Mouse (Mus musculus) cortical plate, adult 2 months (tissue): ENCODE data around the gene Mapkbp1.
A peak's percentile ranks its signal among the peaks of the same experiment; 100 is the strongest.

ENCODE experiments used
- CTCF ChIP-seq: fragments of 200-500 bp; IDR thresholded peaks from 2 replicates; pipeline ENCODE4 v1.5.1; 2011; ENCODE audit warnings: mild to moderate bottlenecking, control low read depth, low read length; ENCODE audit not compliant: insufficient read depth; ENCODE audit errors: extremely low read depth
- POLR2A ChIP-seq: fragments of 200-500 bp; IDR thresholded peaks from 2 replicates; pipeline ENCODE4 v1.6.1; 2011; ENCODE audit warnings: mild to moderate bottlenecking, low read length, control low read depth; ENCODE audit not compliant: insufficient read depth; ENCODE audit errors: extremely low read depth

DNA sequence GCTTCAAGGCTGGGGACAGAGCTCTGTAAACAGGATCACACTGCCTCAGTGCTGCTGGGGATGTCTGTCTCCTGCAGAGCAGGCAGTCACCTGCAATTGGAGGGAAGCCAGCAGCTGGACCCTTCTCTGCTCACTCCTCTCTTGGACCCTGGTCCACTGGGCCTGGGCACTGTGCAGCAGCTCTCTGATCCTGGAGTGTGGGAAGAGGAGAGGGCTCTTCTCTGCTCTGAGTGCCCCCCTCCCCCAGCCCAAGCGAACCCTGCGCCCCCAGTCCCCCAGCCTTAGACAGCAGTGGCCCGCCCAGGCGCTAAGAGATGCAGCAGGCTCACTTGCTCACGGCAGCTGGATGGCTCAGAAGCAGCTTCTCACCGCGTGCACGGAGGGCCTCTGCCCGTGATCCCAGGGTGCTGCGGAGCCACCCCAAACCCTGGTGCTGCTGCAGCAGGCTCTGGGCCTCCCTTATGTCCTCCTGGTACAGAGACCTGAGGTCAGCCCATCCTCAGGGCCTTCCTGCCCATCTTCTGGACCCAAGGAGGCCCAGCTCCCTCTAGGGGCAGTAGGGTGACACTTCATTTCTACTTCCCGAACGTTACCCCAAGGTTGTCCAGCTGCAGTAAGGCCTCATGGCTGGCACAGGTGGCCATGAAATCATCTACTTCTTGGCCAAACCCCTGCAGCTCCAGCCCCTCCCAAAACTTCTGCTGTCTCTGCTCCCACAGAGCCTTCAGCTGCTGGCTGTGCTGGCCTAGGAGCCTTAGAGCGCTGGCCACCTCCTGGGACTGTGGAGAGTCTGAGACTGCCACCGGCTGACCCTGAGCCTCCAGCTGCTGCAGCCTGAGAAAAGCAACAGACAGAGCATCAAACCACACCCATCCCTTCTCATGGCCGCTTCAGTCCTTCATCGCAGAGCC lies 96.3 kb downstream of the Mapkbp1 start:
- TF ChIP-seq POLR2A (no peak), CTCF (peak; percentile 69)
